Mouse (Mus musculus): ENCODE measurements around the gene Pltp.

DNA sequence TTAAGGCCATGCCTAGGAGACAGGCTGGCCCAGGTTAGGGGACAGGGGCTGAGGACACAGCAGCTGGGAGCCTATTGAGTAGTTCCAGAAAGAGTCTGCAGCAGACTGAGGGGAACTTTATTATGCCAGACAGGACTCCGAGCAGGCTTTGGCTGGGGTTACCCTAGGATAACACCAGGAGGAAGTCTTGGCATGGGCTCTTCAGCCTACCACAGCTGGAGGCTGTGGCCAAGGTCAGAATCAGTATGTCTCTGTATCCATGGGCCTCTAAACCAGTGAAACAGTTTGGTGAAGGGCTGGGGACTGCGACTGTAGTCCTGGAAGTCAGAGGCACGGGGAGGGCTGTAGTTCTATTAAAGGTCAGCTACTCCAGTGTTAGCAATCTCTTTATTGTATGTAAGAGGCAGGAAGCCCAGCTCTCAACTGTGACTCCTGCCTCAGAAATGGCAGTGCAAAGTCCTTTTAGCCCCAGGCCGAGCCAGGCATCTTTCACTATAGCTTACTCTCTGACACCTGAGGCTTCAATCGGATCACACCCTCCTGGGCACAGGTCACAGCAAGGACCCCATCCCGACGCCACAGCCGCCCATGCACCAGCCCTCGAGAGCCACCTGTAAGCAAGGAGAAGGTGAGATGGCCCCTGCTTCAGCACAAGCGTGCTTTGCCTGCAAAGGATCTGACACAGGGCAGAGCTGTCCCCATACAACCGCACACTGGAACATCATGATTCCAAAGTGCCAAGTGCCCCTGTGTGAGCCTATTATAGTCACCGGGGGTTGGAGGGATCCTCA lies 64.9 kb downstream of the Pltp start:
- TF ChIP-seq CTCF (IDR thresholded peaks at IDR 0.05; ENCODE audit: control insufficient read depth, insufficient read depth, insufficient replicate concordance, low read depth, low read length) (no peak), POLR2A (IDR thresholded peaks at IDR 0.05; ENCODE audit: control insufficient read depth, low read depth, low read length) (no peak)
